Mouse (Mus musculus) intestine, embryonic 16.5 days (tissue): ENCODE measurements around the gene Exoc6. TPM values are rescaled to one million over a fixed set of nuclear protein-coding genes. Genes with fewer than 3 reads are reported as not detected.

ENCODE experiments used
- ATAC-seq: fragments of 200-750 bp; cut with Nextera tagmentation; 2 replicates; pipeline ENCODE4 v1.8.0; 2017; ENCODE audit warnings: moderate TSS enrichment, moderate library complexity
- H3K27ac ChIP-seq: fragments of 300-500 bp; sonication (generic); 2 replicates; pipeline ENCODE4 v1.5.1; 2014; ENCODE audit warnings: mild to moderate bottlenecking, low read length
- H3K27me3 ChIP-seq: fragments of 300-500 bp; sonication (generic); replicated peaks from 2 replicates; pipeline ENCODE4 v1.6.1; 2014; ENCODE audit warnings: low read length, control low read depth, mixed read lengths; ENCODE audit not compliant: control insufficient read depth, insufficient read depth
- H3K36me3 ChIP-seq: fragments of 300-500 bp; sonication (generic); 2 replicates; pipeline ENCODE4 v1.6.1; 2014; ENCODE audit warnings: low read length, control low read depth; ENCODE audit not compliant: control insufficient read depth, insufficient read depth
- H3K4me1 ChIP-seq: fragments of 300-500 bp; sonication (generic); 2 replicates; pipeline ENCODE4 v1.6.1; 2014; ENCODE audit warnings: low read length, control low read depth, mixed read lengths; ENCODE audit not compliant: control insufficient read depth, insufficient read depth
- H3K4me2 ChIP-seq: fragments of 300-500 bp; sonication (generic); 2 replicates; pipeline ENCODE4 v1.6.1; 2014; ENCODE audit warnings: low read depth, low read length, control low read depth
- H3K4me3 ChIP-seq: fragments of 300-500 bp; sonication (generic); 2 replicates; pipeline ENCODE4 v1.5.1; 2014; ENCODE audit warnings: mild to moderate bottlenecking, low read length
- H3K9ac ChIP-seq: fragments of 300-500 bp; sonication (generic); 2 replicates; pipeline ENCODE4 v1.6.1; 2014; ENCODE audit warnings: low read depth, low read length
- H3K9me3 ChIP-seq: fragments of 300-500 bp; sonication (generic); 2 replicates; pipeline ENCODE4 v1.6.1; 2016; ENCODE audit warnings: low read length, control low read depth; ENCODE audit not compliant: control insufficient read depth
- WGBS: fragments of 180-500 bp; shearing (Covaris S2); extraction: QIAGEN DNeasy Blood & Tissue Kit; methylation state at CpG from one replicate; pipeline ENCODE4 v1.1.7; 2014; 5-methylcytosine and 5-hydroxymethylcytosine counted together
- polyA plus RNA-seq: library from polyadenylated mRNA; unstranded; fragments of >200 nt; fragmentation: Nextera tagmentation; extraction: Ambion mirVana; gene quantifications from 2 replicates; pipeline ENCODE4 v1.2.1, GENCODE M21; 2015

The Exoc6 gene
- polyA plus RNA-seq, 1 experiment from 2014 or later: 21.7 TPM

- ATAC-seq: no peak
- Histone ChIP-seq H3K4me3 (no peak overlapping the region), H3K27me3 (no peaks in the 10 kb centered on the region), H3K27ac (no peak overlapping the region), H3K36me3 (no peaks in the 10 kb centered on the region), H3K9ac (no peak overlapping the region), H3K4me2 (no peak overlapping the region), H3K4me1 (no peaks in the 10 kb centered on the region), H3K9me3 (0 out of 2 replicates have a peak, but pooled peaks cover 3% of the 10 kb centered on the region)
- 96% methylated on average over 5 of the region's 5 CpGs for WGBS
Observed at GRCm38 (mm10) chr19:37724591-37724990, 174.4 kb downstream of the Exoc6 start.

- Histone ChIP-seq H3K36me3 (no peaks in the 10 kb centered on the region), H3K9me3 (no peaks in the 10 kb centered on the region), H3K9ac (no peak overlapping the region), H3K27me3 (no peaks in the 10 kb centered on the region), H3K4me2 (no peak overlapping the region), H3K4me1 (no peaks in the 10 kb centered on the region), H3K27ac (no peak overlapping the region), H3K4me3 (no peak overlapping the region)
- 82% methylated on average over 7 of the region's 7 CpGs for WGBS
- no peak for ATAC-seq
Observed at GRCm38 (mm10) chr19:37726585-37726984, 176.4 kb downstream of the Exoc6 start.

GRCm38 (mm10) chr19:37727366-37727765, 177.1 kb downstream of the Exoc6 start:
- Histone ChIP-seq H3K27ac (no peak overlapping the region), H3K9ac (no peak overlapping the region), H3K9me3 (no peaks in the 10 kb centered on the region), H3K4me1 (no peaks in the 10 kb centered on the region), H3K4me2 (no peak overlapping the region), H3K36me3 (no peaks in the 10 kb centered on the region), H3K4me3 (no peak overlapping the region), H3K27me3 (no peaks in the 10 kb centered on the region)
- no peak for ATAC-seq
- 85% methylated on average over 2 of the region's 2 CpGs for whole genome bisulfite sequencing

Other genes with a start within 250 kb of the Exoc6 start
- gene Ide, start 212.6 kb upstream of the Exoc6 start, polyA plus RNA-seq: 49.1 and 50.8 TPM in 2 replicates
- gene Kif11, start 174.0 kb upstream of the Exoc6 start, polyA plus RNA-seq: 37.3 and 40.4 TPM in 2 replicates
- gene Hhex, start 115.6 kb upstream of the Exoc6 start, polyA plus RNA-seq: 11.1 and 11.8 TPM in 2 replicates
- gene Cyp26c1, start 135.2 kb downstream of the Exoc6 start, polyA plus RNA-seq: not detected in 2 replicates
- gene Cyp26a1, start 147.4 kb downstream of the Exoc6 start, polyA plus RNA-seq: 0.45 and 0.82 TPM in 2 replicates